Mouse (Mus musculus): Measurements from ENCODE around the gene Irx5. TPM values are rescaled to one million over a fixed set of nuclear protein-coding genes. Genes with fewer than 3 reads are reported as not detected.

The Irx5 gene
- polyA plus RNA-seq, 2 experiments, result 0.04 TPM; not detected in 1

GRCm38 (mm10) chr8:92329273-92329672 lies 28.2 kb upstream of the Irx5 start:
- Histone ChIP-seq H3K4me1 (replicated peaks; ENCODE audit: control insufficient read depth in 2 of 2, insufficient read depth in 2 of 2, low read length in 1 of 2) (no peaks in the 10 kb centered on the region), H3K9me3 (ENCODE audit: control insufficient read depth, low read length) (no peaks in the 10 kb centered on the region), H3K9ac (replicated peaks) (no peak overlapping the region), H3K27ac (no peak overlapping the region), H3K4me2 (ENCODE audit: low read depth) (no peak overlapping the region), H3K4me3 (ENCODE audit: insufficient read depth in 1 of 2, low read depth in 2 of 2, low read length in 2 of 2) (no peak overlapping the region), H3K27me3 (ENCODE audit: control insufficient read depth, insufficient read depth, low read length) (no peaks in the 10 kb centered on the region), H3K36me3 (replicated peaks; ENCODE audit: control insufficient read depth, insufficient read depth, low read depth) (no peaks in the 10 kb centered on the region)
- DNase-seq (ENCODE audit: low read depth in 3 of 3, low spot score in 3 of 3) (no peak), ATAC-seq (ENCODE audit: insufficient read depth) (no peak)
- 33% methylated on average over 4 of the region's 4 CpGs for WGBS (ENCODE audit: insufficient replicate concordance)
- TF ChIP-seq CTCF (IDR thresholded peaks at IDR 0.05; ENCODE audit: low read depth), result no peak
- no peak for TF ChIP-seq EP300 (IDR thresholded peaks at IDR 0.05; ENCODE audit: low read depth)

- TF ChIP-seq CTCF (IDR thresholded peaks at IDR 0.05; ENCODE audit: low read depth), result no peak
- TF ChIP-seq EP300 (IDR thresholded peaks at IDR 0.05; ENCODE audit: low read depth), result no peak
- H3K4me1 ChIP-seq (replicated peaks; ENCODE audit: control insufficient read depth in 2 of 2, insufficient read depth in 2 of 2, low read length in 1 of 2), result no peaks in the 10 kb centered on the region
- no peaks in the 10 kb centered on the region for H3K27me3 ChIP-seq (ENCODE audit: control insufficient read depth, insufficient read depth, low read length)
- no peak for ATAC-seq (ENCODE audit: insufficient read depth)
- no peak overlapping the region for H3K4me3 ChIP-seq (ENCODE audit: insufficient read depth in 1 of 2, low read depth in 2 of 2, low read length in 2 of 2)
- WGBS (ENCODE audit: insufficient replicate concordance), result 72% methylated on average over 3 of the region's 3 CpGs
- H3K36me3 ChIP-seq (replicated peaks; ENCODE audit: control insufficient read depth, insufficient read depth, low read depth), result no peaks in the 10 kb centered on the region
- H3K27ac ChIP-seq, result no peak overlapping the region
- H3K4me2 ChIP-seq (ENCODE audit: low read depth), result no peak overlapping the region
- H3K9ac ChIP-seq (replicated peaks), result no peak overlapping the region
- DNase-seq (ENCODE audit: low read depth in 3 of 3, low spot score in 3 of 3), result no peak
- no peaks in the 10 kb centered on the region for H3K9me3 ChIP-seq (ENCODE audit: control insufficient read depth, low read length)
Measured at GRCm38 (mm10) chr8:92331811-92332210, 25.6 kb upstream of the Irx5 start.

DNA sequence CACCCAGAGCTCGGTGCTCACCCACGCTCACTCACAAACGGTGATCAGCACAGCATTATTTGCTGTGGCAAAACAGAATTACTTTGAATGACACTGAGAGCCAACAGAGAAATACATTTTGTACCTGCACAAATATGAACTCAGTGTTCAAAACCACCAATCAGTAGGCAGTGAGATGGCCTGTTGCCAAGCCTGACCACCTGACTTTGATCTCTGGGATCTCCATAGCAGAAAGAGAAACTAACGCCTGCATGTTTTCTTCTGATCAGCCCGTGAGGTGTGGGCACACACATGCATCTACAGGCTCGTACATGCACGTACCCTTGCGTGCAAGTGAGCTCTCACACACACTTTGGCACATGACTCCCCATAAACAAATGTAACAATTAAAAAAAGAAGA lies 24.0 kb upstream of the Irx5 start:
- Histone ChIP-seq H3K36me3 (replicated peaks; ENCODE audit: control insufficient read depth, insufficient read depth, low read depth) (no peaks in the 10 kb centered on the region), H3K27ac (no peak overlapping the region), H3K4me2 (ENCODE audit: low read depth) (no peak overlapping the region), H3K9ac (replicated peaks) (no peak overlapping the region), H3K27me3 (ENCODE audit: control insufficient read depth, insufficient read depth, low read length) (no peaks in the 10 kb centered on the region), H3K9me3 (ENCODE audit: control insufficient read depth, low read length) (no peaks in the 10 kb centered on the region), H3K4me3 (ENCODE audit: insufficient read depth in 1 of 2, low read depth in 2 of 2, low read length in 2 of 2) (no peak overlapping the region), H3K4me1 (replicated peaks; ENCODE audit: control insufficient read depth in 2 of 2, insufficient read depth in 2 of 2, low read length in 1 of 2) (no peaks in the 10 kb centered on the region)
- WGBS (ENCODE audit: insufficient replicate concordance), result 82% methylated on average over 8 of the region's 8 CpGs
- TF ChIP-seq CTCF (IDR thresholded peaks at IDR 0.05; ENCODE audit: low read depth) (no peak), EP300 (IDR thresholded peaks at IDR 0.05; ENCODE audit: low read depth) (no peak)
- DNase-seq (ENCODE audit: low read depth in 3 of 3, low spot score in 3 of 3) (no peak), ATAC-seq (ENCODE audit: insufficient read depth) (no peak)

- TF ChIP-seq EP300 (IDR thresholded peaks at IDR 0.05; ENCODE audit: low read depth) (no peak), CTCF (IDR thresholded peaks at IDR 0.05; ENCODE audit: low read depth) (no peak)
- Histone ChIP-seq H3K9me3 (ENCODE audit: control insufficient read depth, low read length) (no peaks in the 10 kb centered on the region), H3K4me3 (ENCODE audit: insufficient read depth in 1 of 2, low read depth in 2 of 2, low read length in 2 of 2) (no peak overlapping the region), H3K4me2 (ENCODE audit: low read depth) (no peak overlapping the region), H3K4me1 (replicated peaks; ENCODE audit: control insufficient read depth in 2 of 2, insufficient read depth in 2 of 2, low read length in 1 of 2) (no peaks in the 10 kb centered on the region), H3K36me3 (replicated peaks; ENCODE audit: control insufficient read depth, insufficient read depth, low read depth) (no peaks in the 10 kb centered on the region), H3K27ac (no peak overlapping the region), H3K9ac (replicated peaks) (no peak overlapping the region), H3K27me3 (ENCODE audit: control insufficient read depth, insufficient read depth, low read length) (no peaks in the 10 kb centered on the region)
- DNase-seq (ENCODE audit: low read depth in 3 of 3, low spot score in 3 of 3) (no peak), ATAC-seq (ENCODE audit: insufficient read depth) (no peak)
- 79% methylated on average over 7 of the region's 7 CpGs for WGBS (ENCODE audit: insufficient replicate concordance)
Measured at GRCm38 (mm10) chr8:92335079-92335478, 22.3 kb upstream of the Irx5 start.

GRCm38 (mm10) chr8:92336041-92336440 lies 21.4 kb upstream of the Irx5 start:
- no peaks in the 10 kb centered on the region for H3K9me3 ChIP-seq (ENCODE audit: control insufficient read depth, low read length)
- H3K4me2 ChIP-seq (ENCODE audit: low read depth), result no peak overlapping the region
- H3K4me3 ChIP-seq (ENCODE audit: insufficient read depth in 1 of 2, low read depth in 2 of 2, low read length in 2 of 2), result no peak overlapping the region
- 68% methylated on average over 6 of the region's 6 CpGs for WGBS (ENCODE audit: insufficient replicate concordance)
- no peaks in the 10 kb centered on the region for H3K36me3 ChIP-seq (replicated peaks; ENCODE audit: control insufficient read depth, insufficient read depth, low read depth)
- no peak for ATAC-seq (ENCODE audit: insufficient read depth)
- TF ChIP-seq EP300 (IDR thresholded peaks at IDR 0.05; ENCODE audit: low read depth) (no peak), CTCF (IDR thresholded peaks at IDR 0.05; ENCODE audit: low read depth) (no peak)
- no peak for DNase-seq (ENCODE audit: low read depth in 3 of 3, low spot score in 3 of 3)
- no peak overlapping the region for H3K9ac ChIP-seq (replicated peaks)
- no peaks in the 10 kb centered on the region for H3K4me1 ChIP-seq (replicated peaks; ENCODE audit: control insufficient read depth in 2 of 2, insufficient read depth in 2 of 2, low read length in 1 of 2)
- no peaks in the 10 kb centered on the region for H3K27me3 ChIP-seq (ENCODE audit: control insufficient read depth, insufficient read depth, low read length)
- H3K27ac ChIP-seq, result no peak overlapping the region

Data from liver, embryonic 14.5 days (tissue).